Mouse (Mus musculus): ENCODE measurements around the gene Gdap2. TPM values are rescaled to one million over a fixed set of nuclear protein-coding genes. Genes with fewer than 3 reads are reported as not detected.

The Gdap2 gene
- 46.6 and 51.3 TPM in 2 replicates for polyA plus RNA-seq (2014; fragmentation: Nextera tagmentation; extraction: Ambion mirVana)

DNA sequence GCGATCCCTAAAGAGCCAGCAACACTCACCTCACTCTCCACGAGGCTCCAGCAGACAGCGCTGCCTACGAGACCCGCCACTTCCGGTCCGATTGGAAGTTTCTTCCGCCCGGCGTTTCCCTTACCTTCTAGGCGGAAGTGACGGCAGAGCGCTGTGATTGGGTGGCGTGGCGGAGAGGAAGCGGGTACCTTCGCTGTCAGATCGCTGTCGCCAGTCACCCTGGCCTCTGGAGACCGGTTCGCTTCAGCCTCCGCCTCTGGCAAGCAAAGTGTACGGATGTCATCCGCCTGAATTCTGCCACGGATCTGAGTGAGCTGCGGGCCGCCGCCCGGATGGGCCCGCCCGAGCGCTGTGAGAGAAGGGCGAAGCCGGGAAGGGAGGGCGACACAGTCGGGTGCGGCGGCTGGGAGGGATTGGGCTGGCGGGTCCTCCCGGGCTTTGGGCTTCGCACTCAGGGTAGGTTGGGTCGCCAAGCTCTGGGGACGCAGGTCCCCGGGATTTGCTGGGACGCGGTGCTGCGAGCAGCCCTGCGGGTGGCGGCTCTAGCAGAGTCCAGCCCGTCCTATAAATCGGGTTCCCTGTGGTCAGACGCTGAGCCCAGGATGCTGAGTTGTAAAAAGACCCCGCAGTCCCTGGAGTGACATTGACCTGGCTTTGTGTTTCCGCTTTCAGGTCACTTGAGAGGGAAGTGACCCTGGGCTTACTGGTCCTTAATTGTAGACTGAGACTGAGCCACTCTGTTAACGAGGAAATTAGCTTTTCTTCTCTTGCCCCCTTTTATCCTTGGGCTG is at the start of gene Gdap2, which contains the start of gene Wdr3:
Gene Gdap2, plus strand, starts transcription at position 67 of the 791 bp plus-strand sequence.
Gene Wdr3, minus strand, starts transcription at position 93 of the 791 bp plus-strand sequence.
- Histone ChIP-seq H3K9ac (ENCODE audit: low read length) (peak within 1 kb of the TSS; percentile 86), H3K36me3 (ENCODE audit: control insufficient read depth, insufficient read depth, low read length) (peaks cover 22% of the 10 kb centered on the region), H3K9me3 (replicated peaks; ENCODE audit: control insufficient read depth, low read length) (no peaks in the 10 kb centered on the region), H3K4me3 (ENCODE audit: low read depth, low read length) (peak within 1 kb of the TSS; percentile 84), H3K27ac (ENCODE audit: low read depth, low read length) (peak within 1 kb of the TSS; percentile 87), H3K4me1 (ENCODE audit: control insufficient read depth, insufficient read depth, low read length) (peaks cover 7% of the 10 kb centered on the region; the same call in 1 of the 2 replicates), H3K4me2 (ENCODE audit: low read length) (peak within 1 kb of the TSS; percentile 85), H3K27me3 (replicated peaks; ENCODE audit: control insufficient read depth, insufficient read depth, low read length) (no peaks in the 10 kb centered on the region)
- ATAC-seq (peak; percentile 99), DNase-seq (ENCODE audit: low spot score) (peak; percentile 99)
- WGBS: under 1% methylated on average over 55 of the region's 55 CpGs

DNA sequence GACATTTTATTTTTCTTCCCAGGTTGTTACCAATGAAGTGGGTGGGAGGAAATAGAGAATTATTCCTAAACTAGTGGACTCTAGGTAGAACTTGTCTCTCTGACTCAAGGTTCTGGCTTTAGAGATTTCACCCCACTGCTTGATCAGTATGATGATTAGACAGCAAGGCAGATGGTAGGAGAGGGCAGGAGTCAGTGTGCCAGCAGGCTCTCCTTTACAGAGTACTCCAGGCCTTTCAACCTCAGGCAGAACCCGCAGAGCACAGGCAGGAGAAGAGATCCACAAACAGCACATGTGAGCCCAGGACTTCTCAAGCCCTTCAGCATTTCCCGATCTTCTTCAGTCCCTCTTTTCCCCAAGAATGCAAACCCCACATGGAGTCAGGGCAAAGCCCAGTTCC is 43.5 kb upstream of the Gdap2 start:
- H3K27ac ChIP-seq (ENCODE audit: low read depth, low read length): no peak overlapping the region
- H3K4me1 ChIP-seq (ENCODE audit: control insufficient read depth, insufficient read depth, low read length): no peaks in the 10 kb centered on the region
- H3K9ac ChIP-seq (ENCODE audit: low read length): no peak overlapping the region
- H3K4me2 ChIP-seq (ENCODE audit: low read length): no peak overlapping the region
- H3K36me3 ChIP-seq (ENCODE audit: control insufficient read depth, insufficient read depth, low read length): no peaks in the 10 kb centered on the region
- WGBS: 85% methylated on average over 2 of the region's 2 CpGs
- ATAC-seq (no peak), DNase-seq (ENCODE audit: low spot score) (no peak)
- H3K9me3 ChIP-seq (replicated peaks; ENCODE audit: control insufficient read depth, low read length): no peaks in the 10 kb centered on the region
- no peaks in the 10 kb centered on the region for H3K27me3 ChIP-seq (replicated peaks; ENCODE audit: control insufficient read depth, insufficient read depth, low read length)
- no peak overlapping the region for H3K4me3 ChIP-seq (ENCODE audit: low read depth, low read length)

DNA sequence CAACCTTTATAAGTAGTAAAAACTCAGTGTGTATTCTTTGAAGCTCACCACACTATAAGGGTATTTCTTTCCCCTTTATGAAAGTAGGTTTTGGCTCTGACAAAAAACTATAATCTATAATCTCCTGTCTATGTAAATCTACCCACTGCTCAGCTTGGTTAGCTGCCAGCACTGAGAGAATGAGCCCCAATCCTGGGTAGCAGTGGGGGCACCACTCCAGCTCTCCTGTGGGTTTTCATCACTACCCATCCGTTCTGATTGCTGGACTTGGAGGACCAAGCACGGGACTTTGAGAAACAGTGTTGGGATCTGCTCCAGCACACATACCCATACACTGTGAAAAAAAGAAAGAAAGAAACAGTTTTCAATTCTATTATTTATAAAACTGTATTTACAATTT is 40.2 kb upstream of the Gdap2 start:
- Histone ChIP-seq H3K36me3 (ENCODE audit: control insufficient read depth, insufficient read depth, low read length) (no peaks in the 10 kb centered on the region), H3K4me2 (ENCODE audit: low read length) (no peak overlapping the region), H3K9ac (ENCODE audit: low read length) (no peak overlapping the region), H3K27me3 (replicated peaks; ENCODE audit: control insufficient read depth, insufficient read depth, low read length) (no peaks in the 10 kb centered on the region), H3K4me1 (ENCODE audit: control insufficient read depth, insufficient read depth, low read length) (no peaks in the 10 kb centered on the region), H3K9me3 (replicated peaks; ENCODE audit: control insufficient read depth, low read length) (no peaks in the 10 kb centered on the region), H3K4me3 (ENCODE audit: low read depth, low read length) (no peak overlapping the region), H3K27ac (ENCODE audit: low read depth, low read length) (no peak overlapping the region)
- ATAC-seq (no peak), DNase-seq (ENCODE audit: low spot score) (no peak)
- WGBS: 55% methylated on average over 2 of the region's 2 CpGs

DNA sequence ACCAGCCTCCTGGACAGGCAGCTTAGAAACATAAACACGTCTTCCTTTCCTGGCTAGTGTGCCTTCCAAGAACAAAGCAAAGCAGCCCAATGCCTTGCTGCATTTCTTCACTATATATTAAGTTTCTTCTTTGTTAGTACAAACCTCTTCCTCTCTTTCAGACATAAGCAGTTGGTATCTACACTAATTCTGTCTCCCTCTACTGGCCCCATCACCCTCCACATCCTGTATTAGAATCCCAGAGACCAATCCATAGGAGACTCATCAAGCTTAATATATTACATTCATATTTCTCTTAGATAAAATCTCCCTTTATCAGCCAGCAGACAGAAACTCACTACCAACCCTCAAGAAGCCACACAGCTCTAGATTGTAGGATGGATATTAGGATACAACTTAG is 39.7 kb upstream of the Gdap2 start:
- no peak overlapping the region for H3K4me3 ChIP-seq (ENCODE audit: low read depth, low read length)

DNA sequence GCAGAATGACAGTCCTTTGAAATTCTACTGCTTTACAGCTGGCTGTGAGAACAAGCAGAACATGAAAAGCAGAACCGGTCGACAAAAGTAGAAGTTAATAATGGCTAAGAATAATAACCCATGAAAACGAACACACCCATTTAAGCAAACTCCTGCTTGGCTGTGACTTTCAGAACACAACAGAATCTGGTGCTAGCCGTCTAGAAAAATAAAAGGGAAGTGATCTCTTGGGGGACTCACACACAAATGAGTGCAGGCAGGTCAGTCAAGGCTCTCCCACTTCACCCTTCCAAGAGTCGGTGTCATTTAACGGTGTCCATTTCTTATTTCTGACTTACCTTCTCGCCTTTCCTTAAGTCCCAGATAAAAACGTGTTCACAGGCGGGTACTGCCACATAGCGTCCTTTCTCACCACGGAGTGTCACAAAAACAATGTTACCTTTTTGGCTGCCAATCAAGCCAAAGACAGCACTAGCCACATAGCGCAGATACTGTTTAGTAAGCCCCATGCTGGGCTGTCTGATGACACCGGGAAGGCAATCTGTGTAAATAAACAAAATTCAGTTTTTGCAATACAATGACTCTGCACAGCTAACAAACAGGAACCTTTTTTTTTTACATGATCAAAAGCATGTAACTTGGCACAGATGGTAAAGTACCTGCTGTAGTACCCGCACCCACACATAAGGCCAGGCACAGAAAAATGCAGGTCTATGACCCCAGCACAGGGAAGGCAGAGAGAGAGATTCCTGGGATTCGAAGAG is 1.3 kb upstream of the Gdap2 start:
- peak overlapping the region; percentile 85 for H3K4me2 ChIP-seq (ENCODE audit: low read length)
- peaks cover 39% of the 10 kb centered on the region for H3K36me3 ChIP-seq (ENCODE audit: control insufficient read depth, insufficient read depth, low read length)
- no peaks in the 10 kb centered on the region for H3K27me3 ChIP-seq (replicated peaks; ENCODE audit: control insufficient read depth, insufficient read depth, low read length)
- DNase-seq (ENCODE audit: low spot score) (no peak), ATAC-seq (no peak)
- H3K4me1 ChIP-seq (ENCODE audit: control insufficient read depth, insufficient read depth, low read length): peaks cover 7% of the 10 kb centered on the region; the same call in 1 of the 2 replicates
- H3K9ac ChIP-seq (ENCODE audit: low read length): peak overlapping the region; percentile 86
- H3K9me3 ChIP-seq (replicated peaks; ENCODE audit: control insufficient read depth, low read length): no peaks in the 10 kb centered on the region
- H3K4me3 ChIP-seq (ENCODE audit: low read depth, low read length): peak overlapping the region; percentile 84
- H3K27ac ChIP-seq (ENCODE audit: low read depth, low read length): no peak overlapping the region
- 88% methylated on average over 15 of the region's 15 CpGs for WGBS

More for the DNA sequence above, 39.7 kb upstream of the Gdap2 start:
- H3K9ac ChIP-seq (ENCODE audit: low read length): no peak overlapping the region
- no peak overlapping the region for H3K4me2 ChIP-seq (ENCODE audit: low read length)
- H3K9me3 ChIP-seq (replicated peaks; ENCODE audit: control insufficient read depth, low read length): no peaks in the 10 kb centered on the region
- WGBS: 71% methylated on average over 1 of the region's 1 CpGs
- H3K4me1 ChIP-seq (ENCODE audit: control insufficient read depth, insufficient read depth, low read length): no peaks in the 10 kb centered on the region
- H3K36me3 ChIP-seq (ENCODE audit: control insufficient read depth, insufficient read depth, low read length): no peaks in the 10 kb centered on the region
- no peak for ATAC-seq
- no peak for DNase-seq (ENCODE audit: low spot score)
- no peaks in the 10 kb centered on the region for H3K27me3 ChIP-seq (replicated peaks; ENCODE audit: control insufficient read depth, insufficient read depth, low read length)
- no peak overlapping the region for H3K27ac ChIP-seq (ENCODE audit: low read depth, low read length)

DNA sequence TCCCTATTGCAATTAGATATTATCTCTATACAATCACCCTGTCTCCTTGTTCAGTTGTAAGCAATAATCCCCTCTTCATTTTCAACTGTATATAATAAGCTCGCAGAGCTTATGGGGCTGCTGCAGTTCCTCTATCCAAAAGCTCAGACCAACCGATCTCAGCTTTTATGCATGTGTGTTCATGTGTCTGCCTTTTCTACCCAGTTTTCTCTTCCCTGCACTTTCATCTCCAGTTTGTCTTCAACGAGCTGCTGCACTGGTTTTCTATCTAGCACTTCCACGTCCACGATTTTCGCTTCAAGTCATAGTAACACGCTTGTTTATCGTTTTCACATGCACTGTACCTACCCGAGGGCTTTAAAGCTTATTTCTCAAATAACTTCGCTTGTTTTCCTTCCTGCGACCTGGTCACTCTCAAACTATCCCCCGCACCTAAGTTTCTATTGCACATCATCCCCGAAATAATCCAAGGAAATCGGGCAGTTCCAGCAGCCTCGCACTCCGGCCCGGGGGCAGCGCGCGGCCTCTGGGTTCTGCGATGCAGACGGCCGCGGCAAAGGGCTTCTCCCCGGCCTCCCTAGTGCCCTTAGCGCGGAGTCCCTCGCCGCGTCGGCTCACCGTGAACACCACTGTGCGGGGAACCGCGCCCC is 391 bp upstream of the Gdap2 start:
- peak overlapping the region; percentile 85 for H3K4me2 ChIP-seq (ENCODE audit: low read length)
- peaks cover 7% of the 10 kb centered on the region; the same call in 1 of the 2 replicates for H3K4me1 ChIP-seq (ENCODE audit: control insufficient read depth, insufficient read depth, low read length)
- peak overlapping the region; percentile 84 for H3K4me3 ChIP-seq (ENCODE audit: low read depth, low read length)
- peak overlapping the region; percentile 86 for H3K9ac ChIP-seq (ENCODE audit: low read length)
- peak; percentile 8 for DNase-seq (ENCODE audit: low spot score)
- WGBS: under 1% methylated on average over 35 of the region's 35 CpGs
- H3K27me3 ChIP-seq (replicated peaks; ENCODE audit: control insufficient read depth, insufficient read depth, low read length): no peaks in the 10 kb centered on the region
- ATAC-seq: no peak; the same call in none of the 2 replicates
- no peaks in the 10 kb centered on the region for H3K9me3 ChIP-seq (replicated peaks; ENCODE audit: control insufficient read depth, low read length)
- H3K36me3 ChIP-seq (ENCODE audit: control insufficient read depth, insufficient read depth, low read length): peaks cover 29% of the 10 kb centered on the region
- peak overlapping the region; percentile 87; the same call in 1 of the 2 replicates for H3K27ac ChIP-seq (ENCODE audit: low read depth, low read length)

DNA sequence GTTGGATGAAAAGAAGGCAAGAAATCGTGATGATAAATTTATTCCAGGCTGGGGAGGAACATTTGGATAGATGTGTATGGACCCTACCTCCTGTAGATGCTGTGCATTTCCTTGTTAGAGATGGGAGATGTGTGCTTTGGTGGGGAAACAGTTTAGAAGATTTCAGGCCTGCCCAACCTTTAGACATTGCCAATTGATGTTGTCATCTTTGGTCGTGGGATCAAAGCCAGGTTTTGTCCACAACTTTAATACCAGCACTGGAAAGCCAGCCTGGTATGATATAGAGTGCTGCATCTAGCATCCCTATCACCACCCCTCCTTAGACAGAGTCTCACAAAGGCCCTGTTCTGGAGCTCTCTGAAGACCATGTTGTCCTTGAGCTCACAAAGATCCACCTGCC is 1.4 kb downstream of the Gdap2 start:
- H3K36me3 ChIP-seq (ENCODE audit: control insufficient read depth, insufficient read depth, low read length): peaks cover 18% of the 10 kb centered on the region
- 73% methylated on average over 2 of the region's 2 CpGs for WGBS
- no peak for DNase-seq (ENCODE audit: low spot score)
- no peak for ATAC-seq
- no peaks in the 10 kb centered on the region for H3K27me3 ChIP-seq (replicated peaks; ENCODE audit: control insufficient read depth, insufficient read depth, low read length)
- no peak overlapping the region for H3K27ac ChIP-seq (ENCODE audit: low read depth, low read length)
- no peak overlapping the region; the same call in 1 of the 2 replicates for H3K4me3 ChIP-seq (ENCODE audit: low read depth, low read length)
- H3K9ac ChIP-seq (ENCODE audit: low read length): no peak overlapping the region
- no peaks in the 10 kb centered on the region for H3K9me3 ChIP-seq (replicated peaks; ENCODE audit: control insufficient read depth, low read length)
- peaks cover 7% of the 10 kb centered on the region; the same call in 1 of the 2 replicates for H3K4me1 ChIP-seq (ENCODE audit: control insufficient read depth, insufficient read depth, low read length)
- peak overlapping the region; percentile 85; the same call in 1 of the 2 replicates for H3K4me2 ChIP-seq (ENCODE audit: low read length)

DNA sequence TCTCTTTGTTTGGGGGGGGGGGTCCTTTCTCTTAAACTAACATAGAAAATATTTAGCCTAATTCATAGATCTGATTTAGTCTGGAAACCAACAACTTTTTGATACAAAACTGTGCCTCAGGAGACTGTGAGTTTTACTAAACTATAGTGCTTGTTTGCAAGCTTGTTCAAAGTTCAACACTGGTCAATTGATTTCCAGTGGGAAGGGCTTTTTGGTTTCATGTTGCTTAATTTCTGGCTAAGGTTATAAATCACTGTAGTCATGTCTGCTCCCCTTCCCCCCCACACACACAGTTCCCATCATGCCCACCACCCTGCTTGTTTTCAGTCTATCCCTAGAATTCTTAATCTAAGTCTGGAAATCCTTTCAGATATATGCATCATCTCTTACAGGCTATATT is 2.8 kb downstream of the Gdap2 start:
- H3K4me2 ChIP-seq (ENCODE audit: low read length): no peak overlapping the region
- no peaks in the 10 kb centered on the region for H3K27me3 ChIP-seq (replicated peaks; ENCODE audit: control insufficient read depth, insufficient read depth, low read length)
- no peaks in the 10 kb centered on the region for H3K9me3 ChIP-seq (replicated peaks; ENCODE audit: control insufficient read depth, low read length)
- no peak for ATAC-seq
- H3K4me1 ChIP-seq (ENCODE audit: control insufficient read depth, insufficient read depth, low read length): peaks cover 7% of the 10 kb centered on the region; the same call in 1 of the 2 replicates
- no peak overlapping the region for H3K27ac ChIP-seq (ENCODE audit: low read depth, low read length)
- H3K9ac ChIP-seq (ENCODE audit: low read length): no peak overlapping the region
- H3K36me3 ChIP-seq (ENCODE audit: control insufficient read depth, insufficient read depth, low read length): peaks cover 14% of the 10 kb centered on the region
- H3K4me3 ChIP-seq (ENCODE audit: low read depth, low read length): no peak overlapping the region
- no peak for DNase-seq (ENCODE audit: low spot score)
